Mouse (Mus musculus): Measurements from ENCODE around the gene Fpr-rs3. TPM values are rescaled to one million over a fixed set of nuclear protein-coding genes. Genes with fewer than 3 reads are reported as not detected.

Gene Fpr-rs3
- polyA plus RNA-seq (2015; fragmentation: Nextera tagmentation; extraction: Ambion mirVana), result not detected in 2 replicates

DNA sequence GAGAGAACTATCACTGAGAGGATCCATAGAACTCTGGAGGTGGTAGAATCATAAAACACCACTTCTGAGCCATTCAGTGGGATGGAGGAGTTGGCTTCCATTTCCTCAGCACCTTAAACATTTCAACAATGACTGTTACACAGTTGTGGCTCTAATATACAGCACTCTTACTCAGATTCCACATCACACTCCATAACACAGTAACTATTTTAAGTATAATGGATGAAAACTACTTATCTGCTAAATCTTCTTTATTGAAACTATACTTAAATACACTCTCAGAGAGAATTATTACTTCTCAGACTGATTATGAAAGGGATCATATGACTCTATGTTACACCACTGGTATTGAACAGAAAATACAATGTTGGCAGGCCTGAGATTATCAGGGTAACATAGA lies at the start of gene Fpr-rs3:
TSS of gene Fpr-rs3 (minus strand) at position 101 of the 400 bp plus-strand sequence.
- Histone ChIP-seq H3K9me3 (replicated peaks) (peaks cover 19% of the 10 kb centered on the region; the same call in 1 of the 2 replicates), H3K27me3 (replicated peaks) (no peaks in the 10 kb centered on the region), H3K36me3 (no peaks in the 10 kb centered on the region), H3K9ac (replicated peaks) (no peak within 1 kb of the TSS), H3K4me2 (no peak within 1 kb of the TSS), H3K4me3 (replicated peaks) (no peak within 1 kb of the TSS), H3K27ac (replicated peaks) (no peak within 1 kb of the TSS), H3K4me1 (no peaks in the 10 kb centered on the region)
- ATAC-seq (ENCODE audit: low FRiP score), result no peak

DNA sequence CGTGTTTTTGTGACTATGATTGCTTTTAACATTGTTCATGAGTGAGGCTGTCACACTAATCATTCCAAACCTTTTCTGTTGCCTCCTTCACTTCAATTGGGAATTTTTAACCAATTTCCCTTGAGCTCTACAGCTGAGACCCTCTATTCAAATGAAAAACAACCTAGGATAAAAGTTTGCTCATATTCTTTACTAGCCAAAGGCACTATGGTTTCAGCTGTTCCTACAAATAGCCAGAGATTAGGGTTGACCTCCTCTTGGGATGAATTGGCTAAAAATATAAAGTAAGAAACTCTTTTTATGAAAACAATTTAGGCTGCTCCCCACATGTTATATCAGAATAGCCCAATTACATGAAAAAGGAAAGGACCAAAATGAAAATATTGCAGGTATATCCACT lies 28.4 kb downstream of the Fpr-rs3 start, which contains the start of gene Vmn2r110:
TSS of gene Vmn2r110 (minus strand) at position 101 of the 400 bp plus-strand sequence.
- 35% methylated on average over 1 of the region's 1 CpGs for WGBS
- Histone ChIP-seq H3K9ac (replicated peaks) (no peak within 1 kb of the TSS), H3K36me3 (no peaks in the 10 kb centered on the region), H3K9me3 (replicated peaks) (0 out of 2 replicates have a peak, but pooled peaks cover 7% of the 10 kb centered on the region), H3K4me2 (no peak within 1 kb of the TSS), H3K4me1 (no peaks in the 10 kb centered on the region), H3K27ac (replicated peaks) (no peak within 1 kb of the TSS), H3K27me3 (replicated peaks) (no peaks in the 10 kb centered on the region), H3K4me3 (replicated peaks) (no peak within 1 kb of the TSS)
- ATAC-seq (ENCODE audit: low FRiP score), result no peak

Other genes starting within 250 kb of the Fpr-rs3 start
- not detected in 2 replicates for gene Vmn1r224, start 210.7 kb downstream of the Fpr-rs3 start, polyA plus RNA-seq (2015; fragmentation: Nextera tagmentation; extraction: Ambion mirVana)
- not detected in 2 replicates for gene Vmn2r108, start 143.5 kb downstream of the Fpr-rs3 start, polyA plus RNA-seq (2015; fragmentation: Nextera tagmentation; extraction: Ambion mirVana)
- gene Vmn1r225, start 126.7 kb downstream of the Fpr-rs3 start, polyA plus RNA-seq (2015; fragmentation: Nextera tagmentation; extraction: Ambion mirVana), result not detected in 2 replicates
- gene Vmn2r109, start 60.1 kb downstream of the Fpr-rs3 start, polyA plus RNA-seq (2015; fragmentation: Nextera tagmentation; extraction: Ambion mirVana), result not detected in 2 replicates
- gene Vmn2r110, start 28.5 kb downstream of the Fpr-rs3 start, polyA plus RNA-seq (2015; fragmentation: Nextera tagmentation; extraction: Ambion mirVana), result not detected in 2 replicates
- not detected in 2 replicates for gene Vmn1r226, start 58.0 kb upstream of the Fpr-rs3 start, polyA plus RNA-seq (2015; fragmentation: Nextera tagmentation; extraction: Ambion mirVana)
- gene Vmn1r227, start 105.0 kb upstream of the Fpr-rs3 start, polyA plus RNA-seq (2015; fragmentation: Nextera tagmentation; extraction: Ambion mirVana), result not detected in 2 replicates
- not detected in 2 replicates for gene Vmn1r228, start 161.3 kb upstream of the Fpr-rs3 start, polyA plus RNA-seq (2015; fragmentation: Nextera tagmentation; extraction: Ambion mirVana)
- 0.01 TPM in 1 of 2 replicates, not detected in the other for gene Vmn1r229, start 186.7 kb upstream of the Fpr-rs3 start, polyA plus RNA-seq (2015; fragmentation: Nextera tagmentation; extraction: Ambion mirVana)
- gene Vmn1r230, start 215.6 kb upstream of the Fpr-rs3 start, polyA plus RNA-seq (2015; fragmentation: Nextera tagmentation; extraction: Ambion mirVana), result not detected in 2 replicates

Measured in neural tube, embryonic 15.5 days (tissue).